Comparison of ENCODE assay signal across 8 mouse cellular contexts in the genomic region with DNA sequence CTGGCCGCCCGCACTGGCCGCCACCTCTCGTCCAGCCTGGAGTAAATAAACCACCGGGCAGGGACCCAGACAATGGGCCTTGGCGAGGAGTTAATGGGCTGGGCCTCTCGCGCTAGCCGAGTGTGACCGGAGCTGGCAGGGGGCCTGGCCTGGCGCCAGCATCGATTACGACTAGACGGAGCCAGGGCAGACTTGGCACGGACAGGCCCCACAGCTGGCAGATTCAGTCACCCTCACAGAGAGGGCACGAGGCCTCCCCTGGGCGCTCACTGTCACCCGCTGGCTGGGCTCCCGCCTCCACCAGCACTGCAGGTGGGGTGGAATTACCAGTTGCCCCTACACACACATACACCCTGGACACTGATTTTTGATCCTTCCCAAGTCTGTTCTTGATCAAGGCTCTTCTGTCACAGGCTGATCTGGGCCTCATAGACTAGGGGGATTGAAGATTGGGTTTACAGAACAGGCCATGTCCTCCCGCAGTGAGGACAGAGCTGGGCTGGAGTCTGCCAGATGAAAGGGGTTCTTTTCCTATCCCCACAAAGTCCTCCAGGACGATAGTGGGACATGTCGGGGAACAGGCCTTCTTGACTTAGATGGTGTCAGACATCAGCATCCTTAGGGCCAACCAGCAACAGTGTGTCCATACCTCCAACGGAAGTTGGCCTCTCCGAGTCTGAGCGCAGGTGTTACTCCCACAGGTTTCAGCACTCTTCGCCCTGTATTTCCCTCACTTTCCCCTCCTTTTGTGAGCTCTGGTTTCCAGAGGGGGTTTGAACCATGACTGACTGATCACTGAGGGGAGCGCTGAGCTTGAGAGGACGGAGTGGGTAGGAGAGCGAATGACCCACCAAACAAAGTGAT. TPM values are rescaled to one million over a fixed set of nuclear protein-coding genes. Genes with fewer than 3 reads are reported as not detected.
DNase-seq lines count a peak whose midpoint lies in the region; ATAC-seq and TF ChIP-seq lines count a peak whose summit lies in the region.

No protein-coding gene starts in this region.

- H3K27ac ChIP-seq in ES-Bruce4 (ENCODE audit: insufficient read depth, low read length), result no peak overlapping the region
- peak overlapping the region; percentile 79 for H3K27ac ChIP-seq in lung, embryonic 14.5 days (ENCODE audit: low read depth)

- peak overlapping the region; percentile 7; the same call in 1 of the 2 replicates for H3K4me2 ChIP-seq in lung, embryonic 14.5 days

- no peak for TF ChIP-seq POLR2A in ES-Bruce4 (IDR thresholded peaks at IDR 0.05; ENCODE audit: insufficient read depth, low read length)

- 36% methylated on average over 29 of the region's 29 CpGs for WGBS in lung, embryonic 14.5 days

- TF ChIP-seq EP300 in ES-Bruce4 (IDR thresholded peaks at IDR 0.05; ENCODE audit: insufficient read depth, low read depth, low read length), result no peak

- no peaks in the 10 kb centered on the region for H3K4me1 ChIP-seq in ES-Bruce4 (ENCODE audit: control insufficient read depth, insufficient read depth, low read length)
- peaks cover 9% of the 10 kb centered on the region for H3K4me1 ChIP-seq in lung, embryonic 14.5 days (ENCODE audit: insufficient read depth)

- H3K36me3 ChIP-seq in ES-Bruce4 (ENCODE audit: control insufficient read depth, insufficient read depth, low read length, poor library complexity, severe bottlenecking), result no peaks in the 10 kb centered on the region
- no peaks in the 10 kb centered on the region for H3K36me3 ChIP-seq in lung, embryonic 14.5 days (ENCODE audit: insufficient read depth)

- no peaks in the 10 kb centered on the region for H3K9me3 ChIP-seq in ES-Bruce4 (replicated peaks; ENCODE audit: control insufficient read depth, insufficient read depth, low read length, poor library complexity, severe bottlenecking)
- no peaks in the 10 kb centered on the region for H3K9me3 ChIP-seq in lung, embryonic 14.5 days (ENCODE audit: low read depth, low read length)

- H3K4me3 ChIP-seq in ES-Bruce4 (ENCODE audit: low read depth, low read length), result peak overlapping the region; percentile 38
- no peak overlapping the region for H3K4me3 ChIP-seq in lung, embryonic 14.5 days (ENCODE audit: low read depth, low read length)

- peak; percentile 83 for ATAC-seq in lung, embryonic 14.5 days (ENCODE audit: insufficient read depth)

- no peak for TF ChIP-seq CTCF in ES-Bruce4 (IDR thresholded peaks at IDR 0.05; ENCODE audit: low read depth, low read length)
- no peak for TF ChIP-seq CTCF in lung, embryonic 14.5 days (IDR thresholded peaks at IDR 0.05; ENCODE audit: low read depth)

- DNase-seq in cerebellum, adult 9-11 months, result peak; percentile 73
- peak; percentile 86 to 89 for DNase-seq in frontal cortex, postnatal 10 days (ENCODE audit: low spot score in 2 of 2)
- DNase-seq in heart, postnatal 4 days, result peak; percentile 96
- DNase-seq in layer of hippocampus, adult 18-20 months (ENCODE audit: low spot score in 2 of 2), result peak; percentile 72 to 89
- DNase-seq in lung, embryonic 14.5 days, result peak; percentile 84
- peak; percentile 95 for DNase-seq in ovary, postnatal 36 days (ENCODE audit: low spot score)
- no peak for DNase-seq in T-cell, adult 2 months (ENCODE audit: low spot score)

- H3K27me3 ChIP-seq in ES-Bruce4 (ENCODE audit: control insufficient read depth, insufficient read depth, low read length, poor library complexity, severe bottlenecking), result no peaks in the 10 kb centered on the region
- H3K27me3 ChIP-seq in lung, embryonic 14.5 days (ENCODE audit: insufficient read depth, low read length), result no peaks in the 10 kb centered on the region

- H3K9ac ChIP-seq in ES-Bruce4 (ENCODE audit: low read depth, poor library complexity, severe bottlenecking), result peak overlapping the region; percentile 62
- H3K9ac ChIP-seq in lung, embryonic 14.5 days, result peak overlapping the region; percentile 13; the same call in 1 of the 2 replicates

RNA-seq across cellular contexts. Expression of a gene that starts 31.2 kb away (rescaled TPM):
- 126 and 142 TPM in 2 replicates for polyA plus RNA-seq in ES-Bruce4 (2011; ENCODE audit: insufficient read depth, insufficient read length, low read depth, missing spikeins)
- total RNA-seq in heart, postnatal 4 days (2021), result 100 to 1,000 TPM; 104 to 111 TPM
- total RNA-seq in layer of hippocampus, adult 18-20 months (2021), result 100 to 1,000 TPM; 184 to 191 TPM
- polyA plus RNA-seq in lung, embryonic 14.5 days (2014; fragmentation: Nextera tagmentation; extraction: Ambion mirVana), result 214 and 218 TPM in 2 replicates

RNA-seq across cellular contexts. Expression of a gene that starts 38.8 kb away (rescaled TPM):
- 21.7 and 22.1 TPM in 2 replicates for polyA plus RNA-seq in ES-Bruce4 (2011; ENCODE audit: insufficient read depth, insufficient read length, low read depth, missing spikeins)
- total RNA-seq in heart, postnatal 4 days (2021), result 1 to 10 TPM; 4.2 to 7.6 TPM
- 1 to 10 TPM; 1.2 to 2.8 TPM for total RNA-seq in layer of hippocampus, adult 18-20 months (2021)
- polyA plus RNA-seq in lung, embryonic 14.5 days (2014; fragmentation: Nextera tagmentation; extraction: Ambion mirVana), result 5.0 and 7.1 TPM in 2 replicates
